Mouse (Mus musculus): ENCODE results near the gene Mme. TPM values are rescaled to one million over a fixed set of nuclear protein-coding genes. Genes with fewer than 3 reads are reported as not detected.

Mme gene
- total RNA-seq, 2 experiments from 2014 or later, result not detected

Other genes starting within 250 kb of the Mme start
- not detected in 2 replicates for gene Gm34302, start 242.3 kb downstream of the Mme start, total RNA-seq (2014; fragmentation: Nextera tagmentation)
- not detected in 2 replicates for gene Gm34302, start 242.3 kb downstream of the Mme start, total RNA-seq (2017)

Data from megakaryocyte-erythroid progenitor cell, adult 5-6 weeks (primary cell).